Mouse (Mus musculus) urinary bladder, postnatal 14 days (tissue): Measurements from ENCODE around the gene Aldh1l2.

Source experiments
- DNase-seq: peaks from one replicate; pipeline ENCODE4 v3.0.0; 2021; ENCODE audit warnings: low spot score

Aldh1l2 gene

DNA sequence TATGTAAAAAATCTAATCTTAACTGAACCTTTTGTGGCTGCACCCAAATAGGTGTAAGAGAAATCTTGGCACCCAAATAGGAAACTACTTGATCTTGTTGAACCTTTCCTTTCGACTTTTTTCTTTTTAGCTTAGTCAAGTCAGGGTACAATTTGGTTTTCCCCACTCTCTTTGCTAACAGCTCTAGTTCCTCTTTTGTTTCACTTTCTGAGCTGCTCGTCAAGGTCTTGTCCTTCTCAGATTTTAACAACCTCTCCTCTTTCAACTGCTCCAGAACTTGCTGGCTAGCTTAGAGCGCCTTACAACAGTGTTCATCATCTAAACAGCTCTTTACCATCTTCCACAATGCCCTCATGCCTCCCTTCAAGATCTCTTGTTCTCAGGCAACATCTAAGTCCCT, 76.4 kb downstream of the Aldh1l2 start:
- no peak for DNase-seq

DNA sequence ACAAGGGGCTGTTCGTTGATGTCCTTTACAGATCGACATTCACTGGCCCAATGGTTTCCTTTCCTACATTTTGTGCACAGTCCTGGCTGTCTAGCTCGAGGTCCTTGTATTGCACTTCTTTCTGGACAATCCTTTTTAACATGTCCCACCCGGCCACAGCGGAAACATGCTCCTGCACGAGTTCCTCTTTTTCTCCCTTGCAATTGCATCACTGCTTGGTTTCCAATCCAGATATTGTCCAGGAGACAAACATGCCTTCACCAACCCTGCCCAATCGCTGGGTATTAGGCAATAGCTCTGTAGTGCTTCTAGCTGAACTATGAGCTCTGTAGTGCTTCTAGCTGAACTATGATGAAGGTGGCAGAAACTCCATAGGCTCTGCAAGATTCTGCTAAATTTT, 85.4 kb downstream of the Aldh1l2 start:
- no peak for DNase-seq
